Mouse (Mus musculus): Measurements from ENCODE around the gene Rreb1.

DNA sequence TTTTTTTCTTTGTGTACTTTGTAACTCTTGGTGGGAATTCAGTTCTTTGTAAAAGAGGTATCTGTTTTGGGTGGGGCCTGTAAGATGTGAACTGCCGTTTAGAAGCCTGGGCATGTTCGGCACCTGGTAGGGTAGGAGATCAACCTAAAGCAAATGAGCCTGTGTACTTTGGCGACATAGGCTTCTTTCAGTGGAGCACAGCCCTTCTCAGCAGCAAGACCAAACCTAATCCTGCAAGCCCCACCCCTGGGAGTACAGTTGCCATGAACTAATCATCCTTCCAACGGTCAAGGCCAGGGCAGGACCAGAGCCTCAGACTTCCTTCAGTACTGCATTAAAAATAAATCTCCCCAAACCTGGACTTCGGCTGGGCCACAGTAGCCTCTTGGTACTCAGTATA lies 101.4 kb downstream of the Rreb1 start:
- no peak for TF ChIP-seq CTCF (IDR thresholded peaks at IDR 0.05; ENCODE audit: low read depth, low read length)
- no peak for TF ChIP-seq POLR2A (IDR thresholded peaks at IDR 0.05; ENCODE audit: extremely low read depth, insufficient read depth, low read length)

Measured in liver, adult 2 months (tissue).